Mouse (Mus musculus) hindbrain, embryonic 14.5 days (tissue): ENCODE measurements around the gene Gpr19. TPM values are rescaled to one million over a fixed set of nuclear protein-coding genes. Genes with fewer than 3 reads are reported as not detected.

Experiments
- ATAC-seq: fragments of 200-750 bp; cut with Nextera tagmentation; 2 replicates; pipeline ENCODE4 v1.8.0; 2017; ENCODE audit warnings: moderate number of reproducible peaks, mild to moderate bottlenecking, moderate TSS enrichment, moderate library complexity; ENCODE audit not compliant: low FRiP score
- DNase-seq: peaks from one replicate; pipeline ENCODE4 v3.0.0-alpha.2; 2015; ENCODE audit warnings: low spot score
- H3K27ac ChIP-seq: fragments of 300-500 bp; sonication (generic); 2 replicates; pipeline ENCODE4 v1.5.1; 2014; ENCODE audit warnings: mild to moderate bottlenecking, moderate library complexity
- H3K27me3 ChIP-seq: fragments of 300-500 bp; sonication (generic); 2 replicates; pipeline ENCODE4 v1.6.1; 2014; ENCODE audit warnings: mild to moderate bottlenecking, low read length, mixed read lengths; ENCODE audit not compliant: control insufficient read depth, insufficient read depth
- H3K36me3 ChIP-seq: fragments of 300-500 bp; sonication (generic); replicated peaks from 2 replicates; pipeline ENCODE4 v1.6.1; 2014; ENCODE audit not compliant: control insufficient read depth, insufficient read depth
- H3K4me1 ChIP-seq: fragments of 300-500 bp; sonication (generic); replicated peaks from 2 replicates; pipeline ENCODE4 v1.6.1; 2014; ENCODE audit warnings: antibody characterized with exemption, low read length, mixed read lengths; ENCODE audit not compliant: control insufficient read depth, insufficient read depth
- H3K4me2 ChIP-seq: fragments of 300-500 bp; sonication (generic); replicated peaks from 2 replicates; pipeline ENCODE4 v1.6.1; 2014; ENCODE audit warnings: mild to moderate bottlenecking, moderate library complexity
- H3K4me3 ChIP-seq: fragments of 300-500 bp; sonication (generic); replicated peaks from 2 replicates; pipeline ENCODE4 v1.5.1; 2014; ENCODE audit warnings: mild to moderate bottlenecking, low read length
- H3K9ac ChIP-seq: fragments of 300-500 bp; sonication (generic); 2 replicates; pipeline ENCODE4 v1.6.1; 2014
- H3K9me3 ChIP-seq: fragments of 300-500 bp; sonication (generic); 2 replicates; pipeline ENCODE4 v1.6.1; 2016; ENCODE audit warnings: low read length; ENCODE audit not compliant: control insufficient read depth
- WGBS: fragments of 180-500 bp; shearing (Covaris S2); extraction: QIAGEN DNeasy Blood & Tissue Kit; methylation state at CpG from one replicate; pipeline ENCODE4 v1.1.7; 2014; 5-methylcytosine and 5-hydroxymethylcytosine counted together
- polyA plus RNA-seq: library from polyadenylated mRNA; unstranded; fragments of >200 nt; fragmentation: Nextera tagmentation; extraction: Ambion mirVana; gene quantifications from 2 replicates; pipeline ENCODE4 v1.2.1, GENCODE M21; 2014

Gpr19 gene
- polyA plus RNA-seq, 1 experiment from 2014 or later, result 34.0 TPM

DNA sequence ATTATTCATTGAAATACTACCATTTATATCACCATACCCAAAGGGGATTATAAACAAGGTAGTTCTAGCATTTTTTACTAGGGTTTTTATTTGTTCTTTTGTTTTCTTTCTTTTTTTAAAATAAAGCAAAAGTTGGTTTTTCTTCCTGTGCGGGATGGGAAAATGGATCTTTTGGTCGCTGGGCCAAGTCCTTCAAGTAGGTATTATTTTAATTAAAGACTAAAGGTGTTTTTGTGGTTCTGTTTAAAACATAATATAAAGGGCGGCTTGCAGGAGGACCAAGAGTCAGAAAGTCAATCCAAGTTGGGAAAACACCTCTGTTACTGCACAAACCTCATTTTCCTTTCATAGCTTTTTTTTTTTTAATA lies 27.9 kb upstream of the Gpr19 start:
- Histone ChIP-seq H3K27me3 (no peaks in the 10 kb centered on the region), H3K4me1 (peaks cover 31% of the 10 kb centered on the region), H3K9me3 (no peaks in the 10 kb centered on the region), H3K9ac (peak overlapping the region; percentile 62), H3K27ac (peak overlapping the region; percentile 92), H3K36me3 (no peaks in the 10 kb centered on the region), H3K4me3 (peak overlapping the region; percentile 55), H3K4me2 (peak overlapping the region; percentile 89)
- 19% methylated on average over 3 of the region's 3 CpGs for WGBS
- ATAC-seq (no peak), DNase-seq (no peak)

DNA sequence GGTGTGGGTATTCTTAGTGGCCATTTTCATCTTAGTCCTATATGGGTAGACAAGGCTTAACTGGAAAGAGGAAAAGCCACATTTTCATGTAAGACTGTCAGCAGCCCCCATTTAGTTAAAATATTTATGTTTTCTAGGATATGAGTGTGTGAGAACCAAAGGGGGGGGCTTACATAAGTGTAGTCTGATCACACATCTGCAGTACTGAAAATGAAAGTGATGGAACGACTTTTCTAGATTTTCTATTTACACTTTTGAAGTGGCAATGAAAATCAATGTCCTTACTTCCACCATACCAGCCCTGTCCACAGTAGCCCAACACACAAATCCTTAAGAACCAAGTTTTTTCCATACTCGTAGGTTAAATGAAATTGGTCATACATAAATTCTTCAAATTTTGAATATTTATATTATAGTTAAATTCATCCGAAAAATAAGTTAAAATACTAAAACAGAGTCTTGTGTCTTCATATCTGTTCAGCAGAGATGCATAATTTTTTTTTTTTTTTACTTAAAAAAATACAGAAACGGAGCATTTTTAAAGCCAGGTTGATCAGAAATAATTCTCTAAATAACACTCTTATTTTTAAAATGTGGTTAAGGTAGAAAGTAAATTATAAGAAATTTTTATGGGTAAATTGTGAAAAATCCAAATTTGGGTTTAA lies 27.4 kb upstream of the Gpr19 start:
- Histone ChIP-seq H3K4me2 (no peak overlapping the region), H3K36me3 (no peaks in the 10 kb centered on the region), H3K27ac (no peak overlapping the region), H3K9ac (no peak overlapping the region), H3K9me3 (no peaks in the 10 kb centered on the region), H3K4me3 (no peak overlapping the region), H3K27me3 (no peaks in the 10 kb centered on the region), H3K4me1 (peaks cover 31% of the 10 kb centered on the region)
- ATAC-seq (no peak), DNase-seq (no peak)
- WGBS, result 62% methylated on average over 4 of the region's 4 CpGs

DNA sequence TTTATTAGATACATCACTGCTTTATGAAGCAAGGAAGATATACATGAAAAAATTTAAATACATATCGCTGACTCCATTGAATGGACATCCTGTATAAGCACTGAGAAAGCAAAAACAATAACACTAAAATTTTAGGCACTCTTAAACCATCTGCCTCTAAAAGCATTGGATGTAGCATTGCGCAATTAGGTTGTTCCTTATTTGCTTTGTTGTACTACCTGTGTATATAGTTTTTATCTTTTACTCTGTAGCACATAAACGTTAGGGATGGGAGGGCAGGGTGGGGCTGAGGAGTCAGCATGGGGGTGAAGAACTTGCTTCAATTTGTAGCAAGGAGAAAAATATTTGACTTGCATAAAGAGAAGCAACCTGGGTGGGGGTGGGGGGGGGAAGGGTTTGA lies 25.9 kb upstream of the Gpr19 start:
- Histone ChIP-seq H3K27me3 (no peaks in the 10 kb centered on the region), H3K4me1 (peaks cover 31% of the 10 kb centered on the region), H3K4me3 (no peak overlapping the region), H3K9me3 (no peaks in the 10 kb centered on the region), H3K9ac (no peak overlapping the region; the same call in 1 of the 2 replicates), H3K4me2 (peak overlapping the region; percentile 95), H3K27ac (no peak overlapping the region), H3K36me3 (no peaks in the 10 kb centered on the region)
- ATAC-seq, result no peak
- 72% methylated on average over 3 of the region's 3 CpGs for WGBS
- no peak for DNase-seq

DNA sequence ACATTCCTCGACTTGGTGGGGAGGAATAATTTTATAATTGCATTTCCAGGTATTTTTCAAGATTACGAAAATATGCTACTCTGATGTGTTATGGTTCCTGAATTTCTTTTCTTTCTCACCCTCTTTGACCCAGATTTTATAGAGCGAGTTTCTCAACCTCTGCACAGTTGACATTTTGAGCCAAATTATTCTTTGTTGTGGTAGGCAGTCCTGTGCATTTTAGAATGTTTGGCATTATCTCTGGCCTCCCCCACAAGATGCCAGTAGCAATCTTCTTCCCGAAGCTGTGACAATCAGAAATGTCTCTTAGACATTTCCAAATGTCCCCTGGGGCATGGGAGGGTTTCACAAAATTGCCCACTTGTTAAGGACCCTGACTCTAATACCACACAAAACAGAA lies 25.3 kb upstream of the Gpr19 start:
- ATAC-seq (no peak), DNase-seq (no peak)
- Histone ChIP-seq H3K36me3 (no peaks in the 10 kb centered on the region), H3K4me1 (peaks cover 31% of the 10 kb centered on the region), H3K27me3 (no peaks in the 10 kb centered on the region), H3K4me3 (peak overlapping the region; percentile 86; the same call in 1 of the 2 replicates), H3K4me2 (peak overlapping the region; percentile 95), H3K9ac (peak overlapping the region; percentile 20; the same call in 1 of the 2 replicates), H3K27ac (no peak overlapping the region), H3K9me3 (no peaks in the 10 kb centered on the region)
- WGBS, result 68% methylated on average over 4 of the region's 4 CpGs

DNA sequence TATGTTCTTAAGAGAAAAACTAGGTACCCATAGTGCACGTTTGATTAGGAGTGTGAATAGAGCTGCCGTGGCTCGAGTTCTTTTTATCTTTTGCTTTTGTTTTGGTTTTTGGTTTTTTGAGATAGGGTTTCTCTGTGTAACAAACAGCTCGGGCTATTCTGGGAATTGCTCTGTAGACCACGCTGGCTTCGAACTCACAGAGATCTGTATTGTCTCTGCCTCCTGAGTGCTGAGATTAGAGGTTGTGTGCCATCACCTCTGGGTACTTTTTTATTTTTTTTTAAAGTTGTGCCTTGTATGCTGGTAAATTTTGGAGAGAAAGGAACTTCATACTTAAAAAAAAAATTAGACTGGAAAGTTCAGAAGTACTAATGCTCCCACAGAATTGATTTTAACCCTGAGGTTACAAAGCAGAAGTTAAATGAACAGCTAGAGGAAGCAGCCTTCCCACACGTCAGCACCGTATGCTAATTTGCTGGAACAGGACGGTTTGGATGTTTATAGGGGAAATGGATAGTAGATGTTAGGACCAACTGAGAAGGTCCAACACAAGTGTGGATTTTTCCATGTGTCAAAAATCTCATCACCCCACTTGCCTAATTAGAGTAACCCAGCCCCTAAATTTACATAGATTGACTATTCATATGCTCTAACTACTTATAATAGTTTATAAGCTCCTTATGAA lies 24.3 kb upstream of the Gpr19 start:
- no peak overlapping the region for H3K27ac ChIP-seq
- peak overlapping the region; percentile 66 for H3K9ac ChIP-seq
- H3K4me3 ChIP-seq, result peak overlapping the region; percentile 86
- 35% methylated on average over 9 of the region's 9 CpGs for WGBS
- H3K36me3 ChIP-seq, result no peaks in the 10 kb centered on the region
- H3K27me3 ChIP-seq, result 0 out of 2 replicates have a peak, but pooled peaks cover 4% of the 10 kb centered on the region
- no peak for ATAC-seq
- H3K4me2 ChIP-seq, result peak overlapping the region; percentile 95
- no peaks in the 10 kb centered on the region for H3K9me3 ChIP-seq
- H3K4me1 ChIP-seq, result peaks cover 28% of the 10 kb centered on the region
- no peak for DNase-seq

DNA sequence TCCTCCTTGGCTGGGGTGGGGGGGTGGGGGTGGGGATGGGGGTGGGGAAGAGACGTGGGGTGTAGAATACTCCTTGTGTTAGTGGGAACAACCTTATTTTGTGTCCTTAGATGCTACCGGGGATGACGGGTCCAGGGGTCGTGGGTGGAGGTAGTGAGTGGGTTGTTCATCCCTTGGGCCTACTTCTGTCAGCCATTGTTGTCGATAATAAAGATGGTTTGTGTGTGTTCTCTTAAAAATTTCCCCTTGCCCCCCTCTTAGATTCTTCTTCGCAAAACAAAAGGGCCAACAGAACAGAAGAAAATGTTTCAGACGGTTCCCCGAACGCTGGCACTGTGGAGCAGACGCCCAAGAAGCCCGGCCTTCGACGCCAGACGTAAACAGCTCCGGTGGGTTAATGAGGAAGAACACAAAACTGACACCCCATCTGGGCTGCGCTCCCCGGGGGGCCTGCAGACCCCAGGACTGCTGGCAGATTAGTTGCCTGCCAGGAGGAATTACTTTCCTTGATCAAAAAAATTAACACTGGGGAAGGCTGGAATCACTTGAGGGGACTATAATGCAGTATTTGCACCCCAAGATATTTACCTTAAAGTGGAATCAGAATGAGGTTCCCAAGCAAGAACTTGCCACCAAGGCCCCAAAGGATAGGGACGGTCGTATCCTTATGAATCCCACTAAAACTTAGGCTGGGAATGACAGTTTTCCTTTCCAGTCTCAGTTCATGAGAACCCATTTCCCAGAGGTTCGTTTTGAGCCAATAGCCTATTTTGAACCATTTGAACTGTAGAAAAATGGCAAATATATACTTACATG lies 23.5 kb upstream of the Gpr19 start:
- peak overlapping the region; percentile 66 for H3K9ac ChIP-seq
- H3K4me3 ChIP-seq, result peak overlapping the region; percentile 86
- H3K4me2 ChIP-seq, result peak overlapping the region; percentile 95
- H3K27ac ChIP-seq, result no peak overlapping the region
- no peaks in the 10 kb centered on the region for H3K9me3 ChIP-seq
- 6% methylated on average over 20 of the region's 20 CpGs for WGBS
- ATAC-seq, result no peak
- 0 out of 2 replicates have a peak, but pooled peaks cover 4% of the 10 kb centered on the region for H3K27me3 ChIP-seq
- H3K4me1 ChIP-seq, result peaks cover 31% of the 10 kb centered on the region
- no peaks in the 10 kb centered on the region for H3K36me3 ChIP-seq
- DNase-seq, result no peak

DNA sequence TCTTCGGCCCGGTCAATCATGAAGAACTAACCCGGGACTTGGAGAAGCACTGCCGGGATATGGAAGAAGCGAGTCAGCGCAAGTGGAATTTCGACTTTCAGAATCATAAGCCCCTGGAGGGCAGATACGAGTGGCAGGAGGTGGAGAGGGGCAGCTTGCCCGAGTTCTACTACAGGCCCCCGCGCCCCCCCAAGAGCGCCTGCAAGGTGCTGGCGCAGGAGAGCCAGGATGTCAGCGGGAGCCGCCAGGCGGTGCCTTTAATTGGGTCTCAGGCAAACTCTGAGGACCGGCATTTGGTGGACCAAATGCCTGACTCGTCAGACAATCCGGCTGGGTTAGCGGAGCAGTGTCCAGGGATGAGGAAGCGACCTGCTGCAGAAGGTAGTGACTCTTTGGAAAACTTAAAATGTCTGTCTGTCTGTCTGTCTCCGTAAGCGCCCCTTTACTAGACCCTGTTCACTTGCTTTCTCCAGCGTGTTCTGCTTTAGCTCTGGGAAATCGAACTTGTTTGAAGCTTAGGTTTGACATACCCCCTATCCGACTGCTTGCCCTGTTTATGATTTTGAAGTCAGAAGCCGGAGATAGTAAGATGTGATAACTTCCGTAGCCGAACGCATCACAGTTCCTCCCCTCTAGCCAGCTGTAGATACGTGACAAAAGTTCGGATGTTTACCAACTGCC lies 22.8 kb upstream of the Gpr19 start:
- peak overlapping the region; percentile 86 for H3K4me3 ChIP-seq
- peak overlapping the region; percentile 66 for H3K9ac ChIP-seq
- H3K27ac ChIP-seq, result peak overlapping the region; percentile 97
- 0% methylated on average over 32 of the region's 32 CpGs for WGBS
- no peak for ATAC-seq
- peak; percentile 28 for DNase-seq
- H3K4me2 ChIP-seq, result peak overlapping the region; percentile 95
- no peaks in the 10 kb centered on the region for H3K36me3 ChIP-seq
- H3K9me3 ChIP-seq, result no peaks in the 10 kb centered on the region
- 0 out of 2 replicates have a peak, but pooled peaks cover 4% of the 10 kb centered on the region for H3K27me3 ChIP-seq
- peaks cover 31% of the 10 kb centered on the region for H3K4me1 ChIP-seq

DNA sequence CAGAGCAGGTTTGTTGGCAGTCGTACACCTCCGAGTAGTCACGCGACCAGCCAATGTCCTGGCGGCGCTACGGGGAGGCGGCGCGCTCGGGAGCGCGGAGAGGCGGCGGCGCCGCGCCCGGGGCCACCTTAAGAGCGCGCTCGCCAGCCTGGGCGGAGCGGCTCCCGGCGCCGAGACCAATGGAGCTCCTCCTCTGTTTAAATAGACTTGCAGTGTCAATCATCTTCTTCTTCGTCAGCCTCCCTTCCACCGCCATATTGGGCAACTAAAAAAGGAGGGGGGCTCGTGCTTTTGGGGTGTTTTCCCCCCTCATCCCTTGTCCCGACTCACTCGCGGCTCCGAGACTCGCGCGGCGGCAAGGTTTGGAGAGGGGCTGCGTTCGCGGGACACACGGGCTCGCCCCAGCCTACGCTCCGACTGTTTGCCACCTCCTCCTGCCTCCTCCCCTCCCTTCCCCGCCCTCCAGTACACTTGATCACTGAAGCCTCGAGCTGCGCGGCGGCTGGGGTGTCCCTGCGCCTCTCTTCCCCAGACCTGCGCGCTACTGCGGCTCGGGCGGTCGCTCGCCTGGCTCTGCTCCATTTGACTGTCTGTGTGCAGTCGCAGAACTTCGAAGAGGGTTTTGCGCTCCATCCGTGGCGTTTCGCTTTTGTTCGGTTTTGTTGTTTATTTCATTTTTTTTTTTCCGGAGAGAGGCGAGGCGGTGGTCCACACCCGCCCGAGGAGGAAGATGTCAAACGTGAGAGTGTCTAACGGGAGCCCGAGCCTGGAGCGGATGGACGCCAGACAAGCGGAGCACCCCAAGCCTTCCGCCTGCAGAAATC lies 22.0 kb upstream of the Gpr19 start, which contains the start of gene Cdkn1b:
Gene Cdkn1b, plus strand, starts transcription at position 212 of the 824 bp plus-strand sequence.
- WGBS, result 0% methylated on average over 74 of the region's 77 CpGs
- peak within 1 kb of the TSS; percentile 86 for H3K4me3 ChIP-seq
- DNase-seq (peak; percentile 89), ATAC-seq (peak; percentile 96)
- H3K27ac ChIP-seq, result peak within 1 kb of the TSS; percentile 97
- peaks cover 31% of the 10 kb centered on the region for H3K4me1 ChIP-seq
- H3K9me3 ChIP-seq, result no peaks in the 10 kb centered on the region
- H3K4me2 ChIP-seq, result peak within 1 kb of the TSS; percentile 95
- H3K27me3 ChIP-seq, result 0 out of 2 replicates have a peak, but pooled peaks cover 4% of the 10 kb centered on the region
- no peaks in the 10 kb centered on the region for H3K36me3 ChIP-seq
- H3K9ac ChIP-seq, result peak within 1 kb of the TSS; percentile 66
